Mouse (Mus musculus): ENCODE results near the gene Defb30.

DNA sequence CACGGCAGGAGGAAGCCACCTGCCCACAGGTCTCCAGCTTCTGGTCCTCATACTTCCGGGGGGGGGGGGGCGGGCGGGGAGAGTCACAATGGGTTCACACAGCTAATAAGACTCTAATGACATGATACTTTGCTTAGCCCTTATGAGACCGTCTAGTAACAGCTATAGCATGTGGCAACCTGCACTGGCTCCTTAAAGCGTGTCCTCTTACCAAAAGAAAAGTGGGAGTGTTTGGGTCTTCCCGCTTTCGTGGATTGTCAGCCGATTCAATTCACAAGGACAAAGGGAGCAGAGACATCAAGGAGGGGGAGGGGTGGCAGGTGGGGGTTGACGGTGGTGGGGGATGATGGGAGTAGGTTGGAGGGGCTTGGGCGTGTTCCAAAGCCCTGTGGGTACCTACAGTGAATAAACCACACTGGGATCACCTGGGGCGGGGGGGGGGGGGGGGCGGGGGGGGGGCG lies at the start of gene Defb30:
- TF ChIP-seq CTCF (IDR thresholded peaks at IDR 0.05; ENCODE audit: low read depth) (no peak), EP300 (IDR thresholded peaks at IDR 0.05; ENCODE audit: low read depth) (no peak)
